Comparison of ENCODE assay signal across 9 mouse cellular contexts in genomic region chr2:12557736-12558135, GRCm38 (mm10).
"Had no signal": no experiment of that assay in that cellular context is flagged by ENCODE, and none has a peak within 500 bp of the region (broad histone marks: within the 10 kb centered on the region; RNA-seq: fewer than 3 reads in every experiment).

No protein-coding gene starts in this region.

- DNase-seq: lung, adult 2 months; lung, postnatal 14 days; lung, postnatal 36 days; right cerebral cortex, postnatal 25 days; right cerebral cortex, postnatal 4 days; spleen, adult 18-20 months; thymus, adult 18-20 months; thymus, postnatal 14 days; thymus, postnatal 36 days had no signal
